Mouse (Mus musculus) stomach, embryonic 15.5 days (tissue): ENCODE measurements around the gene Dguok. TPM values are rescaled to one million over a fixed set of nuclear protein-coding genes. Genes with fewer than 3 reads are reported as not detected.
A peak's percentile ranks its signal among the peaks of the same experiment; 100 is the strongest.

Experiments used
- ATAC-seq: fragments of 200-750 bp; cut with Nextera tagmentation; 2 replicates; pipeline ENCODE4 v1.8.0; 2017; ENCODE audit warnings: low read depth, moderate number of reproducible peaks, moderate TSS enrichment; ENCODE audit not compliant: insufficient read depth, low FRiP score
- H3K27ac ChIP-seq: fragments of 300-500 bp; sonication (generic); 2 replicates; pipeline ENCODE4 v1.5.1; 2015; ENCODE audit warnings: mild to moderate bottlenecking, inconsistent platforms
- H3K27me3 ChIP-seq: fragments of 300-500 bp; sonication (generic); replicated peaks from 2 replicates; pipeline ENCODE4 v1.6.1; 2015; ENCODE audit warnings: inconsistent platforms
- H3K36me3 ChIP-seq: fragments of 300-500 bp; sonication (generic); 2 replicates; pipeline ENCODE4 v1.6.1; 2015; ENCODE audit warnings: inconsistent platforms
- H3K4me1 ChIP-seq: fragments of 300-500 bp; sonication (generic); 2 replicates; pipeline ENCODE4 v1.6.1; 2015; ENCODE audit warnings: inconsistent platforms
- H3K4me2 ChIP-seq: fragments of 300-500 bp; sonication (generic); 2 replicates; pipeline ENCODE4 v1.6.1; 2015; ENCODE audit warnings: mild to moderate bottlenecking, inconsistent platforms
- H3K4me3 ChIP-seq: fragments of 300-500 bp; sonication (generic); replicated peaks from 2 replicates; pipeline ENCODE4 v1.5.1; 2015; ENCODE audit warnings: inconsistent platforms
- H3K9ac ChIP-seq: fragments of 300-500 bp; sonication (generic); 2 replicates; pipeline ENCODE4 v1.6.1; 2015; ENCODE audit warnings: inconsistent platforms
- H3K9me3 ChIP-seq: fragments of 300-500 bp; sonication (generic); 2 replicates; pipeline ENCODE4 v1.6.1; 2016; ENCODE audit warnings: inconsistent platforms
- WGBS: fragments of 180-500 bp; shearing (Covaris S2); methylation state at CpG from one replicate; pipeline ENCODE4 v1.1.7; 2015; 5-methylcytosine and 5-hydroxymethylcytosine counted together
- polyA plus RNA-seq: library from polyadenylated mRNA; unstranded; fragments of >200 nt; fragmentation: Nextera tagmentation; extraction: Ambion mirVana; gene quantifications from 2 replicates; pipeline ENCODE4 v1.2.1, GENCODE M21; 2015

The Dguok gene
- polyA plus RNA-seq, 1 experiment from 2014 or later, result 76.2 TPM

GRCm38 (mm10) chr6:83496753-83497710 lies 9.7 kb downstream of the Dguok start:
- ATAC-seq, result no peak
- no peak overlapping the region for H3K27ac ChIP-seq
- H3K4me3 ChIP-seq, result no peak overlapping the region
- H3K27me3 ChIP-seq, result no peaks in the 10 kb centered on the region
- no peaks in the 10 kb centered on the region for H3K9me3 ChIP-seq
- 81% methylated on average over 22 of the region's 22 CpGs for WGBS
- H3K4me2 ChIP-seq, result no peak overlapping the region
- no peaks in the 10 kb centered on the region; the same call in 1 of the 2 replicates for H3K36me3 ChIP-seq
- H3K9ac ChIP-seq, result no peak overlapping the region
- H3K4me1 ChIP-seq, result 0 out of 2 replicates have a peak, but pooled peaks cover 3% of the 10 kb centered on the region

DNA sequence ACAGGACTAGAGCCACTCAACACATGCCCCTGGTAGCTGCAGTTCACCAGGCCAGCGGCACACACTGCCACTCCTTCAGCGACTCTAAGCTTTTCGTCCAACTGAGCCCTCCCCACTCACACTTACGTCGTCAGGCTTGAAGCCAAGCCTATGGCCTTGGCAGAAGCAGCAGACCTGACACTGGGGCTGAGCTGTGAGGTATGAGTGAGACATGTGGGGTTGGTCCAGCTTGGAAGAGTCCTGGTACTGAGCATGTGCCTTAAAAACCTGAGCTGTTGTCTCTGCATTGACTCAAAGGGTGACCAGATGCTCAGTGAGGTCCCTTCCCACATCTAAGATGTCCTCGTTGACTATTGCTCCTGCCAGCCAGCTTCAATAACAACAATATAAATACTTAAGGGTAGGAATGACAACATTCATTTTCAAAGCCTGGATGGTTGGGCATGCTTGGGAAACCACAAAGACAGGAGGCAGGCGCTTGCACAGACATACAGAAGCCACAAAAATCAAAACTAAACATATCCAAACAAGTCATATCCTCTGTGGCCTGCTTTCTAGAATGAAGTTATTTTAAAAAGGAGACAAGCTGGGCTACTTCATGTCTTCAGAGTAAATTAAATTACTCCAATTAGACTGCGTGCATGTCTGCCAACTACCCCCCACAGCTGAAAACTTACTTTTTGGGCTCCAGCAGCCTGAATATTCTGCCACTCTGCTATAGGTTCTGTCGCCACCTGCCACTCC lies 10.6 kb downstream of the Dguok start:
- Histone ChIP-seq H3K36me3 (no peaks in the 10 kb centered on the region; the same call in 1 of the 2 replicates), H3K9me3 (no peaks in the 10 kb centered on the region), H3K4me3 (no peak overlapping the region), H3K4me1 (0 out of 2 replicates have a peak, but pooled peaks cover 3% of the 10 kb centered on the region), H3K4me2 (no peak overlapping the region), H3K9ac (no peak overlapping the region), H3K27me3 (no peaks in the 10 kb centered on the region), H3K27ac (no peak overlapping the region)
- no peak for ATAC-seq
- WGBS, result 83% methylated on average over 9 of the region's 9 CpGs

GRCm38 (mm10) chr6:83490622-83491021 lies 16.1 kb downstream of the Dguok start:
- no peak overlapping the region for H3K27ac ChIP-seq
- no peak for ATAC-seq
- WGBS, result 65% methylated on average over 4 of the region's 4 CpGs
- H3K36me3 ChIP-seq, result peaks cover 18% of the 10 kb centered on the region; the same call in 1 of the 2 replicates
- H3K4me2 ChIP-seq, result no peak overlapping the region
- no peaks in the 10 kb centered on the region for H3K27me3 ChIP-seq
- no peaks in the 10 kb centered on the region for H3K4me1 ChIP-seq
- H3K9ac ChIP-seq, result no peak overlapping the region
- H3K4me3 ChIP-seq, result no peak overlapping the region
- no peaks in the 10 kb centered on the region for H3K9me3 ChIP-seq

- WGBS, result 86% methylated on average over 5 of the region's 5 CpGs
- H3K36me3 ChIP-seq, result peaks cover 20% of the 10 kb centered on the region; the same call in 1 of the 2 replicates
- no peak overlapping the region for H3K9ac ChIP-seq
- no peak overlapping the region for H3K27ac ChIP-seq
- no peaks in the 10 kb centered on the region for H3K4me1 ChIP-seq
- no peaks in the 10 kb centered on the region for H3K27me3 ChIP-seq
- no peaks in the 10 kb centered on the region for H3K9me3 ChIP-seq
- H3K4me2 ChIP-seq, result no peak overlapping the region
- ATAC-seq, result no peak
- H3K4me3 ChIP-seq, result no peak overlapping the region
Observed at GRCm38 (mm10) chr6:83488200-83488599, 18.6 kb downstream of the Dguok start.

DNA sequence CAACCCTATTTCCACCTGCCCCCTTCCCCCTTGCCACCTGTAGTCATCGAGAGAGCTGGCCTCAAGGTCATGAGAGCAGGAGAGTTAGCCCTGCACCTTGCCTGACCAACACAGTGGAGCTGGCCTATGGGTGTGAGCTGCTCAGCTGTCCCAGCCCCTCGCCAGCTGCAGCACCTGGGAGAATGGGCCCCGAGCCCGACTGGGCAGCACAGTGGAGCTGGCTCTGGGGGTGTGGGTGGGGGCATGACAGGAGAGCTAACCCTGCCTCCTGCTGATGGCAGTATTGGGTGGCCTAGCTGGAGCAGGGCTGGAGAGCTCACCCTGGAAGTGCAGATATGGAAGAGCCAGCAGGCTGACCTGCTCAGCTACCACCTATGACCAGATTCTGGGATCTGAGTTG lies 19.5 kb downstream of the Dguok start:
- Histone ChIP-seq H3K4me2 (no peak overlapping the region), H3K9ac (no peak overlapping the region), H3K4me3 (no peak overlapping the region), H3K27ac (no peak overlapping the region), H3K36me3 (peaks cover 20% of the 10 kb centered on the region; the same call in 1 of the 2 replicates), H3K27me3 (no peaks in the 10 kb centered on the region), H3K9me3 (no peaks in the 10 kb centered on the region), H3K4me1 (0 out of 2 replicates have a peak, but pooled peaks cover 3% of the 10 kb centered on the region)
- WGBS, result 84% methylated on average over 4 of the region's 4 CpGs
- no peak for ATAC-seq

DNA sequence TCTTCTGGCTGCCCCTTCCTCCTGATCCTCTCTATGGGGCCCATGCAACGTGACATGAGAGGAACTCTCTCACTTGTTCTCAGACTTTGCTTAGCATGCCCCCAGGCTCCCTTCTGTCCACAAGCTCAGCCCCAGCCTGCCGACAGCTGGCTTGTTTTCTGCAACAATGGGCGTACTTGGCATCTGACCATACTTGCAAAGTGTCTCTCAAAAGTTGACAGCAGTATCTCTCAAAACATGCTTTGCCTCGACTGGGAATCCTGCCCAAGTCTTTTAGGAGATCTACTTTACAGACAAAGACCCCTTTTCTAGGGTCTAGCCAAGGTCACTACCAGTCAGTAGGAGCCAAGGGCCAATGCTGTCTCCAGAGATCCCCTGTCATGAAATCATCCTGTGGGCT lies 20.9 kb downstream of the Dguok start:
- Histone ChIP-seq H3K36me3 (peaks cover 29% of the 10 kb centered on the region), H3K9ac (no peak overlapping the region), H3K4me3 (no peak overlapping the region), H3K4me1 (0 out of 2 replicates have a peak, but pooled peaks cover 3% of the 10 kb centered on the region), H3K27ac (no peak overlapping the region), H3K27me3 (no peaks in the 10 kb centered on the region), H3K4me2 (no peak overlapping the region), H3K9me3 (no peaks in the 10 kb centered on the region)
- ATAC-seq, result no peak
- 65% methylated on average over 4 of the region's 4 CpGs for WGBS

DNA sequence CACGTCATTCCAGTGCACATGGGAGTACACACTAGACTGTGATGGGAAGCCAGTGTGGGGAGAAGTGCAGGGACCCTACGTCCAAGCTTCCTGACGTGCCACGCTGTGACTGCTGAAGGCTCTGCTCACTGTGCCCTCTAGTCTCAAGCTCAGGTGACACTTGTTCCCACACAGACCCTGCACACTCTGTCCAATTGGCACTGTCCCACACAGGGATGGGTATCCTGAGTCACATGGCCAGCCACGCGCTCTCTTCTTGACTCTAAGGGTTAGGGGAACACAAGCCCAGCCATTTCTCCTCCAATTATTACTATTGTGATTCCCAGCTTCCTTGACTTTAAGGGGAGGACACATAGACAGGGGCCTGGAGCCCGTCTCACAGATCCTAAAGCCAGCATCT lies 23.0 kb downstream of the Dguok start:
- Histone ChIP-seq H3K9me3 (no peaks in the 10 kb centered on the region), H3K4me1 (0 out of 2 replicates have a peak, but pooled peaks cover 3% of the 10 kb centered on the region), H3K4me3 (no peak overlapping the region), H3K27me3 (no peaks in the 10 kb centered on the region), H3K36me3 (peaks cover 27% of the 10 kb centered on the region), H3K4me2 (no peak overlapping the region), H3K27ac (no peak overlapping the region), H3K9ac (no peak overlapping the region)
- WGBS, result 91% methylated on average over 7 of the region's 7 CpGs
- ATAC-seq, result no peak

DNA sequence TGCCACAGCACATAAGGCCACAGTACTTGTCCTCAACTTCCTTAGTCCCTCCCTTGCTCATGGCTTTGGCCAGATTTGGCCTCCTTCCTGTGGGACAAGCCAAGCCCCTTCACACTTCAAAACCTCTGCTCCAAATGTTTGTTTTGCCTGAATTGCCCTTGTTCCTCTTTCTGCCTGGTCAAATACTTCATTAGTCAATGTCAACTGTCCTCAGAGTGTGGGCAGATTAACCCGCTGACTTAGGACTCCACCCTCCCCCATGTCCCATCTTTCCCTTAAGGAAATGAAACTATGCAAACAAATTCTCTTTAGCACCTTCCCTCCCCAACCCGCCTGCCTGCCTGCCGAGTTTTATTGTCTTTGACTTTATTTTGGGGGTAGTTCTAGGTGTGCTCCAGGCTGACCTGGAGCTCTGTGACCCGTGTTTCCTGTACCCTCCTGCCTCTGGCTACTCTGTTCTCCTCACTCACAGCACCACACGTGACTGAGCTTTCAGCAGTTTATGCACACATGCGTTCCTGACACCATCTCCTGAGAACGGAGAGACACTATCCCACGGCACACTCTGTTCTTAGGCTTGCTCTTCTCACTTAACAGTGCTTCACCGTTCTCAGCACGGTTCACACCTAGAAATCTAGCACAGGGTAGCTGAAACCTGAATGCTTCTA lies 24.2 kb downstream of the Dguok start:
- WGBS, result 44% methylated on average over 10 of the region's 10 CpGs
- H3K36me3 ChIP-seq, result peaks cover 27% of the 10 kb centered on the region
- peak; percentile 35; the same call in 1 of the 2 replicates for ATAC-seq

DNA sequence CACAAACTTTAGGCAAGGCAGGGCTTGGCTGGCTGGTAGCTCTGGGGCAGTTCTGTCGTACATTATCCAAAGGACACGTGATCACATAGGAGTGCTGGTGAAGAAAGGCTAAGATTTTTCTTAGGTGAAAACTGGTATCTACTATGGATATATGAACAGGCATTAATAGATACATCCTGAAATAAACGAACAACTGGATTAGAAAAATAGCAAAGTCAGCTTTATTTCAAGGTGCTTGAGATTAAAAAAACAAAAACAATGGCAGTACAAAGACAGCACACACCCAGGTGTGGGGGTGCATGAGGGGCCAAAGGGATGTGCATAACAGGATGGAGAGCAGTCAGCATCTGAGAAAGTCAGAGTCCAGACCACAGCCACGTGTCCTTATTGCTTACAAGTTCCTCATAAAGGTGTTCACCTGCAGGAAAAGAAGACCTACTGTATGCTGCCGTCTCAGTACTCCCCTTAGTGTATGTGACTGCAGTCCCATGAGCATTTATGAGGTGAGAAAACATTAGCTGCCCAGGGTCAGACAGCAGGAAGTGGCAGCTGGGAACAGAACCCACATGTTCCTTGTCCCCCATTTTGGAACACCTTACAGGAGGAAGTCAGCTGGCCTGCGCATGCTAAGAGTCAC lies 26.6 kb downstream of the Dguok start:
- Histone ChIP-seq H3K36me3 (peaks cover 15% of the 10 kb centered on the region), H3K4me3 (no peak overlapping the region), H3K9me3 (no peaks in the 10 kb centered on the region), H3K27ac (no peak overlapping the region), H3K4me2 (no peak overlapping the region), H3K9ac (no peak overlapping the region), H3K4me1 (0 out of 2 replicates have a peak, but pooled peaks cover 3% of the 10 kb centered on the region), H3K27me3 (no peaks in the 10 kb centered on the region)
- ATAC-seq, result no peak
- 87% methylated on average over 6 of the region's 6 CpGs for WGBS

More for the DNA sequence above, 24.2 kb downstream of the Dguok start:
- no peak overlapping the region for H3K4me2 ChIP-seq
- no peaks in the 10 kb centered on the region for H3K27me3 ChIP-seq
- no peak overlapping the region for H3K4me3 ChIP-seq
- 0 out of 2 replicates have a peak, but pooled peaks cover 3% of the 10 kb centered on the region for H3K4me1 ChIP-seq
- peak overlapping the region; percentile 61 for H3K27ac ChIP-seq
- no peaks in the 10 kb centered on the region for H3K9me3 ChIP-seq
- no peak overlapping the region for H3K9ac ChIP-seq

DNA sequence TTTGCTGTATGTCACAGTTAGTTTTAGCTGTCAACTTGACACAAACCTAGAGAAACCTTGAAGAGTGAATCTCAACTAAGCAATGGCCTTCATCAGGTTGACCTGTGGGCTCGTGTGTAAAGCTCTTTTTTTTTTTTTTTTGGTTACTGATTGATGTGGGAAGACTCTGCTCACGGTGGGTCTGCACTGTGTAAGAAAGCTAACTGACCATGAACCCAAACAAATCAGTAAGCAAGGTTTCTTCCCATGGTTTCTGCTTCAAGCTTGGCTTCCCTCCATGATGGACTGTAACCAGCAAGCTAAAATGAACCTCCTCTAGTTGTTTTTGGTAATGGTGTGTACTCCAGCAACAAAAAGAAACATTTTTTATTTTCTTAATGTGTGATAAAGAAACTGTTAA lies 27.6 kb downstream of the Dguok start:
- WGBS, result 62% methylated on average over 2 of the region's 2 CpGs
- ATAC-seq, result no peak
- H3K27me3 ChIP-seq, result no peaks in the 10 kb centered on the region
- no peak overlapping the region for H3K9ac ChIP-seq
- no peak overlapping the region for H3K4me3 ChIP-seq
- no peak overlapping the region for H3K27ac ChIP-seq
- 0 out of 2 replicates have a peak, but pooled peaks cover 3% of the 10 kb centered on the region for H3K4me1 ChIP-seq
- peaks cover 15% of the 10 kb centered on the region for H3K36me3 ChIP-seq
- no peaks in the 10 kb centered on the region for H3K9me3 ChIP-seq
- no peak overlapping the region for H3K4me2 ChIP-seq

GRCm38 (mm10) chr6:83478628-83479027 lies 28.1 kb downstream of the Dguok start:
- Histone ChIP-seq H3K36me3 (peaks cover 15% of the 10 kb centered on the region), H3K9ac (no peak overlapping the region), H3K4me2 (no peak overlapping the region), H3K4me1 (0 out of 2 replicates have a peak, but pooled peaks cover 3% of the 10 kb centered on the region), H3K27me3 (no peaks in the 10 kb centered on the region), H3K9me3 (no peaks in the 10 kb centered on the region), H3K4me3 (no peak overlapping the region), H3K27ac (no peak overlapping the region)
- 94% methylated on average over 7 of the region's 7 CpGs for WGBS
- ATAC-seq, result no peak
